Mouse (Mus musculus): Measurements from ENCODE around the gene Ptgs1.

DNA sequence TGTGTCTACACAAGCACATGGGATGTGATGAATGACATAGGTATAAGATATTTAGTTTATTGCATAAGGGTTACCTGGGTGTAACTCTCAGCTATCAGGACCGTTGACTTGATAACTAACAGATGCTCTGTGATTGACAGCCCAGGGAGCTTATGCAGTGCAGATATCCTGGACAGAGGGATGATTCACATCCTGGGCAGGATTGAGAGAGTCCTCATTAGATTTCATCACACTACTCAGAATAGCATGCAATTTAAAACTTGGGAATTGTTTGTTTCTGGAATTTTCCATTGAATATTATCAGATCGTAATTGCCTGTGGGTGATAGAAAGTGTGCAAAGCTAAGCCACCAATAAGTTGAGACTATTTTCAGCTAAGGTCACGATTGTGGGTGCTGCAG is 17.7 kb downstream of the Ptgs1 start:
- TF ChIP-seq TAL1 (IDR thresholded peaks at IDR 0.05; ENCODE audit: low read length): no peak
- TF ChIP-seq GATA1 (IDR thresholded peaks at IDR 0.05; ENCODE audit: low read length): no peak
